Mouse (Mus musculus) kidney, adult 9 months (tissue): Measurements from ENCODE around the gene Cpsf7.
A peak's percentile ranks its signal among the peaks of the same experiment; 100 is the strongest.

Experiments used
- DNase-seq: peaks from one replicate; pipeline ENCODE4 v3.0.0; 2022

Cpsf7 gene

DNA sequence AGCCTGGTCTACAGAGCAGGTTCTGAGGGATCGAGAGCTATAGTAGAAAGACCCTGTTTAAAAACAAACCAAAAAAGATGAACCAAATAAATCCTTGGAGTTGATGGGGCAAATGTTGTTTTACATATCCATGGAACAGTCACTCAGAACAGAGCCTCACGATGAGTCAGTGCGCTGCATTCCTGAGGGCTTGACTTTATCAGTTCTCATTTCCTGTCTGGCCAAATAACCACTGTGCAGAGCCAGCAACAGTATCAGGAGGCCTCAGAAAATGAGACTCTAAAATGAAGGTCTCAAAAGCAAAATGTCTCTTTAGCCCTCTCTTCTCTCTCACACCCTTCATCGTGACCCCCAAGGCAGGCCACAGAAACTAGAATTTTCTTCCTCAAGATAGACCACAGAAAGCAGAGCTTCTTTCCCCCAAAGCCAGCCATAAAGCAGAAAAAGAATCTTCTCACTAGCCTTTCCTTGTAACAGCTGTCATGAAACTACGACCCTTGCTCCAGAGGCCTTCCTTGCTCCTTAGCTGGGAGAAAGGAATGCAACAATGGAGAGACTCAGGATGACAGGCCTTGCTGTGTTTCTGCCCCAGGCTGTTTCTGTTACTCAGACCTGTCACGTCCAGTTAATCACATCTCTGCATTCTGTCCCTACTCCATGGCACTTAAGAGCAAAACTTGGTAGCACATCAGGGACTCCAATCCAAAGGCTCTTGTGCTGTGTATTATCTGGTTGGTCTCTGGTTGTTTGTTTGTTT lies 36.7 kb downstream of the Cpsf7 start:
- no peak for DNase-seq

DNA sequence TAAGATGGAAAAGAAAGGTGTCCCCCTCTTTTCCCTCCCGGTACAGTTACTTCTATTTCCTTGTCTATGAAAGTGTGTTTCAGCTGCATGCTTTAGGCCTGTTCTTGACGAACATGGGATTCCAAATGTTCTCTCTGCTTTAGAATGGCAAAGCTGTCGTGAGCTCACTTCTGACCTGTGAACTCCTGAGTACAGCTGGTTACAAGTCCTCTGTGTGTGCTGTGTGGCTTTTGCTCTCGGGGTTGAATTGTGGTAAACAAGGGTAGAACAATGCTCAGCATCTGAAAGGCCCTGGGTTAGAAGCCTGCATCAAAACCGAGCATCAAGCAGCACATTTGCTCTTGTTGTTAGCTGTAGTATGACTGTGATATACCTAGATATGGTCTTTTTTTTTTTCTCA lies 37.3 kb downstream of the Cpsf7 start:
- DNase-seq, result no peak

DNA sequence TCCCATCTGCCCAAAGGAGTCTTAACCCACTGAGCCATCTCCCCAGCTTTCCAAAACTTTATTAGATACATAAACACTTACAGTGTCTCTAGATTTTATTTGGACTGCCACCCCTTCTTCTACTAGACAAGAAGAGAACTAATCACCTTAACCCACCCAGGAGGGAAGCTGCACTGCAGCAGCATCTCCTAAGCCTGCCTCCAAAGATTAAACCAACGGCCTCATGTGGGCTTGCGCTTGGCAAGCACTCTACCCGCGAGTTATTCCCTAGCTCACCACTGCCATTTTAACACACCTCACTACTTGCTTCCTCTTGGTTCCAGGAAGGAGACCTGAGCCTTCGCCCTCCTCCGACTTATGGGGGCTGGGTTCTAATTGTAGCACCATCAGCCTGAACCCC lies 39.2 kb downstream of the Cpsf7 start:
- no peak for DNase-seq

DNA sequence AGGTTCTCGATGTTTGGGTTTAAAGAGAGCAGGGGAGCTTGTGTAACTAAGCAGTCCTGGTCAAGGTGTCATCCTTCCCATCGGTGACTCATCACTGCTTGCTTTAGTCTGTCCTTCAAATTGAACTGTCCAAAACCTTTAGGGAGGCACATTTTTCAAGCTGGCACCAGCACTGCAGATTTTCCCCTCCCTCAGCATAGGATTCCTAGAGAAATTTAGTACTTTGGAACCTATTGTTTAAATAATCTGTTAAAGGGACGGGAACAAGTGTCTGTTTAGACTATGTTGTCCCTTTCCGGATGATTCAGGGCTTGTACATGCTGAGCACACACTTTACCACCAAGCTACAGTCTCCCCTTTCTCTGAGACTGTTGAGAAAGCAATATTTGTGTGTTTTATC lies 40.2 kb downstream of the Cpsf7 start:
- no peak for DNase-seq

DNA sequence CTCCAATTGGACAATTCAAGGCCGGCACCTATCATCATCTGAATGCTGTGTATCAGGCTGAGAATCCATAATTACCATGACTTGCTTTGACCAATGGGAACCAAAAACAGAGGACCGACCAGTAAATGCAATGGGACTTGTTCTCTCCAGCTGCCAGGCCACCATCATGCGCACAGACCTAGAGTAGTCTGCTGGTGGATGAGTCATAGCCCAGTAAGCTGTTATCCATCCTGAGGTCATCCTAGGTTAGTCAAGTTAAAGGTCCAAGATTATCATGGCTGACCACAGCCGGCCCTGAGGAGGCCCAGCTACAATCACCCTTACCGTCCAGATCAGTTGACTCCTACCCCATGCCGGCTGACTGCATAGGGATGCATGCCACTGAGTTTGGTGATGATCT lies 44.6 kb downstream of the Cpsf7 start:
- no peak for DNase-seq

DNA sequence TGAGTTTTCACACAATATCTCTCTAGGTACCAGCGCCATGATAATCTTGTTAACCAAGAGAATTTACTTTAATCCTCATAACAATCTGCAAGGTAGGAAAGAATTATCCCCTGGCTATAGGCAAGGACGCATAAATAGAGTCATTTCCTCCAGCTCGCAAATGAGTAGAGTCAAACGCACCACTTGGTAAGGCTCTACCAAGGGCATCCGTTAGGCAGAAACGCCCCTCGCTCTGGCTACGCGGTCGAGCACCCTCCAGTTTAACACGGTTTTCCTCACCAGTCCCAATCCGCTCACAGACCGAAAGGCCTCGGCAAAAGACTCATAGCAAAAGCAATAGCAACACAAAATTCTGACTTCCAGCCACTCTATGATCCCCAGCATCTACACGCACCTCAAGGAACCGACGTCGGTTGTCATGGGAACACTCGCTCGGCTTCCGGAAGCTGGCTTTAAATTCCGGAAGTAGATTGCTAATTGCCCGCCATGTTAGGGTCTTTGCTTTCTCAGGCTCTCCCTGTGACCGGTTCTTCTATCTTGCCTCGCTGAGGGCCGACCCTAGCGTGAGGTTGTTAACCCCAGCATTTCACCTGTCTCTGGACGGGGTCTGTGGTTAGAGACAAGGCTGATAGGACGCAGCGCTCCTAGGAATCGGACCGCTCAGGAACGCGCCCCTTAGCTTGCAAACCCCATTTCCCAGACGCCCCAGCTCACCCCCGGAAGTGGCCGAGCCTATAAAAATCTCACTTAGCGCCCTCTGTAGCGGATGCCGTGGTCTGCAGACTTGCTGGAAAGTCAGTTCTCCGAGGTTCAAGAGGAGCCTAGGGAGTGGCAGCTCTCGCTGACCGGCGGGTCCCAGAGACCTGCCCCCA lies 51.9 kb downstream of the Cpsf7 start, which contains the start of the genes Cyb561a3 and Tmem138:
Cyb561a3 (plus strand) TSS at position 483 of the 872 bp plus-strand sequence.
Tmem138 (minus strand) TSS at position 673 of the 872 bp plus-strand sequence.
- peak; percentile 96 for DNase-seq

DNA sequence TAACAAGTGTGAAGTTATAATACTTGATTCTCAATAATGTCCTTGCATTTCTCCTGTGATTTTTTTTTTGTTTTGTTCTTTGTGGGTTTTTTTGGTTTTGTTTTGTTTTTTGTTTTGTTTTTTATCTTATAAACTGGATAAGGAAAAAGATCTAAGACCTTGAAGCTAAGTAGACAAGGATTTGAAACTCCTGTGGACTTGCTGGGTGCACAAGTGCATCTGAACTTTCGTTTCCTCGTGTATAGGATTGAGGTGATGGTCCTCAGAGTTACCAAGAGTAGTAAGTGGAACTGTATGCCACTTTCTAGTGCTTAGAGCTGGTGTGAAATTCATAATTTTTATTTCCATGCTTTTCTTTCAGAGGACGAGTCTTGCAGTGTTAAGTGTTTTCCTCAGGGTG lies 55.0 kb downstream of the Cpsf7 start:
- no peak for DNase-seq

DNA sequence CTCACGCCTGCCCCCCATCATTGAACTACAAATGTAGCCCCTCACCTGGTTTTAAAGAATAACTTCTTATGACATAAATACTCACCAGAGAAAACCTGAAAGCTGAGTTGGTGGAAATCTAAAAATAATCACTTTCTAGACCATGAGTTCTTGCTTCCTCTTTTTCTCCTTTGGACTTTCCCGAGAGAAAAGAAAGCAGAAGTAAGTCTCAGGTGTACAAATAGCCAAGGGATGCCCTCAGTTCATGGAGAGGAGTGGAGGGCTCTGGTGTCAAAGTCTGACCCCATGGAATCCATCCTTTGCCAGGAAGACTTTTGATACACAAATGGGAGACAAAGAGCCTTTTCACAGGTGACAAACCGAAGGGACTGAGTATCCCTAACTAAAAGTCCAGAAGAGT lies 55.7 kb downstream of the Cpsf7 start:
- DNase-seq, result no peak

DNA sequence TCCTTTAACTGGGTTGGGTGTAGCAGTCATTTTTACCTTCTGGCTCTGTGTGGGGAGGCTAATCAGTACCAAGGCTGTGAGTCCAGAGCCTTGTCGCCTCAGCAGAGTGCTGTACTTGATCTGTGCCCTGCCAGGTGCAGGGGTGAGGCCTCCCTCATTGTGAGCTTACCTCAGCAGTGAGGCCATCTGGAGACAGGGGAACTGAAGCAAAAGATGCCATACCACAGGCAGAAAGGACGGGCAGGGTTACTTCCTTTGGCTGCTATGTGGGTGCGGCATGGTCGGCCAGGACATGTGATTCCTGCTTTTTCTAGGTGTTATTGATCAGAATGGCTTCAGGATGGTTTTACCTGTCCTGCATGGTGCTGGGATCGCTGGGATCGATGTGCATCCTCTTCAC lies 56.9 kb downstream of the Cpsf7 start:
- DNase-seq, result no peak

DNA sequence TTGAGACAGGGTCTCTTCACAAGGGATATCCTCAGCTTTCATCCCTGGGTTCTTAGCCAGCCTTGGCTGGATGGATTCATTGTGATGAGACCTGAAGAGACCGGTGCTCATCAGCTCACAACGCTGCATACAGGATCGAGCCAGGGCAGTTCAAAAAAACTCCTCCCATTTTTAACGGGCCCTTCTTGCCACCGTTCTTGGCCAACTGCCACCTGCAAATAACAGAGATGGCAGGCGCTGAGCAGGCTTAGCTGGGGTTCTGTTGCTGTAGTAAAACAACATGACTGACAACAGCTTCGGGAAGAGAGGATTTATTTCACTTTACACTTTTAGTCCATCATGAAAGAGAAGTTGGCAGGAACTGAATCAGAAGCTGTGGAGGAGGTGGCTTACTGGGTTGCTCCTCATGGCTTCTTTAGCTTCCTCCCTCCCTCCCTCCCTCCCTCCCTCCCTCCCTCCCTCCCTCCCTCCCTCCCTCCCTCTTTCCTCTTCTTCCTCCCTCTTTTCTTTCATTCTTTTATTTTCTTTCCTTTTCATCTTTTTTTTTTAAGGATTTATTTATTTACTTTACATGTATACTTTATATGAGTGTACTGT lies 58.6 kb downstream of the Cpsf7 start:
- no peak for DNase-seq

DNA sequence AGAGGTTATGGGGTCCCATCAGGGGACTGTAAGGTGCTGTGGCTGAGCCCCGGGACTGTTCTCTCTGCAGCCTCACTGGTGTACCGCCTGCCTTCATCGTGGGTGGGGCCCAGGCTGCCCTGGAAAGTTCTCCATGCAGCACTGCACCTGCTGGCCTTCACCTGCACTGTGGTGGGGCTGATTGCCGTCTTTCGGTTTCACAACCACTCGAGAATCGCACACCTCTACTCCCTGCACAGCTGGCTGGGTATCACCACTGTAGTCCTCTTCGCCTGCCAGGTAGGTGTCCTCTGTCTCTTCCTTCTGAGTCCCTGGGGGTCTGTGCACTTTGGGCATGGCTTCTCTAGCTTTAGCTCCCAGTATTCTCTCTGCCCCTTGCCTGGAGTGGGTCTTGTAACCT lies 60.0 kb downstream of the Cpsf7 start:
- no peak for DNase-seq

DNA sequence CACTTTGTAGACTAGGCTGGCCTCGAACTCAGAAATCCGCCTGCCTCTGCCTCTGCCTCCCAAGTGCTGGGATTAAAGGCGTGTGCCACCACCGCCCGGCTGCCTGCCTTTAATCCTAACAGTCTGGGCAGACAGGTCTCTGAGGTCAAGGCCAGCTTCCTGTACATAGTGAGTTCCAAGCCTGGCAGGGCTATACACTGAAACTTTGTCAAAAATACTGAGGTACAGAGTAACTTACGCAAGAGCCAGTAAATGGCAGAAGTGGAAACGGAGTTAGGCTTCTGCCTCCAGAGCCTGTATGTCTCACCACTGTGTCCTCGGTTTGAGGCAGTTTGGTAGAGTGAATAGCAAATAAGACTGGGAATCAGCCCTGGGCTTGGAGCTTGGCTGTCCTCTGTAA lies 62.2 kb downstream of the Cpsf7 start:
- DNase-seq, result no peak

DNA sequence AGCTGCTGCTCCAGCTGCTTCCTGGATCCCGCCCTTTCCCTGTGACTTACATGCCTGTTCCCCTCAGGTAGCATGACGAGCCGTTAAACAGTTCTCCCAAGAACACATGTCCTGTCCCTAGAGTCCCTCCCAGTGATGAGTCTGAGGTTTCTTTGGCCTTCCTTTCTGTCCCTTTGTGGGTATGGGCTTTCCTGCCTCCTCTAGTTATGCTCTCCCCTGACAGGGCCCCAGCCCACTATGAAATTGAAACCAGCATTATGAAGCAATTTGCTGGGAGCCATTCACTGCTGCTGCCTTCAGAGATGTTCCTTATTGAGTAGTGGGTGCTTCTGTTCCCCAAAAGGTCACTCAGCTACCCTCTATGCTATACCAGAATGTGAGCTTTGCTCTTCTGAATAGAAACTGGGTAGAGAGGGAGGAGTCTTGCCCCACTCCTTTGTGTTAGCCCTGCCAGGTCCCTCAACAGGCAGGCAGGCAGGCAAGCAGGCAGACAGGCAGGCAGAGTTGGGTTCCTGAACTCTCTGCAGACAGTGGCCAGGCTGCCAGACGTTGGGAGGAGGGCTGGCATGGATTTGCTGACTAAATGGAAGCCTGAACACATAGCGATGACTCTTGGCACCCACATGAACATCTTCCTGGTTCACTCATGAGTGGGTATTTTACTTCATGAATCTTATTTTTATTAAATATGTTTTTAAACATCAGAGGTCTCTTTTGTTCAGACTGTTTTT lies 64.2 kb downstream of the Cpsf7 start:
- DNase-seq, result no peak

DNA sequence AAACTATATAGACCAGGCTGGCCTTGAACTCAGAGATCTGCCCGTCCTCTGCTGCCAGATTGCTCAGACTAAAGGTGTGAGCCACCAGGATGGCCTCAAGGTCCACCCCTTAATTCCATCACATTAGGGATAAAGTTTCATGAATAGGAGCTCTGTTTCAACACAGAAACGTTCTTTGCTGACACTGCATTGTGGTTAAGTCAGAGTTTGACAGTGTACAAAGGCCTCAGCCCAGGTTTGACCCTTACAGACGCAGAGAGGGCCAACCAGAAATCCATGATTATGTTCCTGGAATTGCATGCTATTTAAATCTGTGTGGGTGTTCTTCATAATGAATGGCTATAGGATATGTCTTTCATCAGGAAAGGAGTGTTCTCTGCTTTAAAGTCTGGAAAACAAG lies 65.2 kb downstream of the Cpsf7 start:
- DNase-seq, result no peak

DNA sequence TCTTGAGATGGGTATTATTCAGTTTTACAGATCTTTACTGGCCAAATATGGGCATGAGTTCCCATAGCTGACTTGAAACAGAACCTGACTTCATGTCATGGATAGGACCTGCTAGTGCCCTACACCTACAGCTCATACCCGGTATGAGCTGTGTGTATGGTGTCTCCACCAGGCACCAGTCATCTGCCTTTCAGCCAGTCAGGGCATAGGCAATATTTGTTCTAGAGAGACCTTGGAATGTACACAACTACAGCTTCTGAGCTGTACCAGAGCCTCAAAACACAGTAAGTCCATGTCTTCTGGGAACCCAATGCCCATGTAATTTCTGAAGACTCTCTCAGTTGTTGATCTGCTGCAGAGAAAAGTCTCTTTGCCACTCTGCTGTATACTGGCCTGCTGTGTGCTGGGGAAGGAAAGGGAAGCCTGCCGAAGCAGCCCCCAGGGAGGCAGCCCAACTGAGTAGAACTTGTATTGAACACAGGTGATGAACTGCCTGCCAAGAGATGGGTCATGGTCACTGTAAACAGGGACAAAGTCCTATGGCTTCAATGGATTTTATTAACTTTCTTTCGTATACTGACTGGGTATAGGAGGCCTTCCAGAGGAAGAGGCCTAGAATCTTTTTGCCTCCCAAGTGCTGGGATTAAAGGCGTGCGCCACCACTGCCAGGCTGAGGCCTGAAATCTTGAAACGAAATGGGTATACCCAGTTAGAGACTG lies 66.8 kb downstream of the Cpsf7 start:
- DNase-seq, result no peak
